ENCODE assay signal across 21 mouse cellular contexts in the genomic region with DNA sequence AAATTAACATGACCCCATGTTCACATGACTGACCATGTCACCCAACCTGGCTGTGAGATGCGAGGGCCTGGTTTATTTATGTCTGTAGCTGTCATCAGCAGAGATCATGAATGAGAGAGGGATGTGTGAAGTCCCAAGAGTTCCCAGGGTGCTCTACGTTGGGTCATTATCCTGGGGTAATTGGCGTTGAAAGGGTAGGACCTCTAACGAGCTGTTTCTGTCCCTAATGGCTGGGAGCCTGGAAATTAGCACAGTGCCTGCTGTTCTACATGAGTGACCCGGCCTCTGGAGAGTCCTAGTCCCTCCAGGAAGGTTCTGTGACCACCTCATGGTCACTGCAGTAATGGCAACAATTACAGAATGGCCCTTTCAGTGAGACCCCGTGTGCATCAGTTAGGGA. TPM values are rescaled to one million over a fixed set of nuclear protein-coding genes. Genes with fewer than 3 reads are reported as not detected.
A peak's percentile ranks its signal among the peaks of the same experiment; 100 is the strongest.
DNase-seq lines count a peak whose midpoint lies in the region; ATAC-seq lines count a peak whose summit lies in the region.
"Had no signal": no experiment of that assay in that cellular context is flagged by ENCODE, and none has a peak within 500 bp of the region (broad histone marks: within the 10 kb centered on the region; RNA-seq: fewer than 3 reads in every experiment).

No protein-coding gene starts in this region.

- H3K9me3 ChIP-seq in hindbrain, embryonic 11.5 days (ENCODE audit: control insufficient read depth, low read length), result no peaks in the 10 kb centered on the region
- no peaks in the 10 kb centered on the region for H3K9me3 ChIP-seq in hindbrain, embryonic 13.5 days
- H3K9me3 ChIP-seq in forebrain, embryonic 12.5 days, result no peaks in the 10 kb centered on the region
- H3K9me3 ChIP-seq: hindbrain, embryonic 10.5 days; limb, embryonic 15.5 days; liver, embryonic 15.5 days; neural tube, embryonic 12.5 days had no signal

- H3K27me3 ChIP-seq in hindbrain, embryonic 11.5 days (ENCODE audit: control insufficient read depth, insufficient read depth, low read length), result no peaks in the 10 kb centered on the region
- peaks cover 9% of the 10 kb centered on the region; the same call in 1 of the 2 replicates for H3K27me3 ChIP-seq in hindbrain, embryonic 13.5 days
- H3K27me3 ChIP-seq in forebrain, embryonic 12.5 days, result peaks cover 26% of the 10 kb centered on the region; the same call in 1 of the 2 replicates
- H3K27me3 ChIP-seq: liver, embryonic 15.5 days; neural tube, embryonic 12.5 days had no signal

- WGBS in hindbrain, embryonic 11.5 days, result 29% methylated on average over 6 of the region's 6 CpGs
- 28% methylated on average over 6 of the region's 6 CpGs for WGBS in hindbrain, embryonic 13.5 days
- WGBS in forebrain, embryonic 12.5 days, result 11% methylated on average over 6 of the region's 6 CpGs

- H3K4me2 ChIP-seq in hindbrain, embryonic 11.5 days (replicated peaks; ENCODE audit: low read depth, low read length), result no peak overlapping the region
- no peak overlapping the region for H3K4me2 ChIP-seq in hindbrain, embryonic 13.5 days
- no peak overlapping the region for H3K4me2 ChIP-seq in forebrain, embryonic 12.5 days
- H3K4me2 ChIP-seq: limb, embryonic 15.5 days; liver, embryonic 15.5 days; midbrain, embryonic 11.5 days; neural tube, embryonic 12.5 days had no signal

- H3K36me3 ChIP-seq in hindbrain, embryonic 11.5 days (ENCODE audit: control insufficient read depth, insufficient read depth, low read length), result no peaks in the 10 kb centered on the region
- H3K36me3 ChIP-seq in hindbrain, embryonic 13.5 days, result no peaks in the 10 kb centered on the region
- H3K36me3 ChIP-seq in forebrain, embryonic 12.5 days (replicated peaks), result no peaks in the 10 kb centered on the region
- H3K36me3 ChIP-seq: hindbrain, embryonic 10.5 days; limb, embryonic 15.5 days; liver, embryonic 15.5 days; neural tube, embryonic 12.5 days had no signal

- DNase-seq in hindbrain, embryonic 11.5 days (ENCODE audit: low spot score), result peak; percentile 5
- peak; percentile 15 for DNase-seq in embryo, embryonic 9.5 days (ENCODE audit: extremely low spot score)
- DNase-seq in mesoderm, embryonic 11.5 days (ENCODE audit: low read depth, low spot score), result peak; percentile 12
- DNase-seq in cerebellum, adult 9-10 months, result no peak
- DNase-seq in thymus, postnatal 14 days, result no peak
- DNase-seq in ovary, postnatal 10 days (ENCODE audit: low spot score), result no peak
- DNase-seq: adrenal gland, postnatal 14 days; cerebellum, adult 11-12 months; gastrocnemius, postnatal 25 days; kidney, adult 2 months; thymus, adult 2 months had no signal

- no peak for ATAC-seq in hindbrain, embryonic 11.5 days (ENCODE audit: low FRiP score)
- no peak for ATAC-seq in hindbrain, embryonic 13.5 days (ENCODE audit: low FRiP score)
- ATAC-seq in forebrain, embryonic 12.5 days (ENCODE audit: low FRiP score), result peak; percentile 33; the same call in 1 of the 2 replicates
- ATAC-seq: activated CD4-positive, CD25-positive, alpha-beta regulatory T cell, adult 4 months had no signal

- H3K4me1 ChIP-seq in hindbrain, embryonic 11.5 days (replicated peaks; ENCODE audit: control insufficient read depth, insufficient read depth, low read length), result no peaks in the 10 kb centered on the region
- H3K4me1 ChIP-seq in hindbrain, embryonic 13.5 days (replicated peaks), result no peaks in the 10 kb centered on the region
- 0 out of 2 replicates have a peak, but pooled peaks cover 5% of the 10 kb centered on the region for H3K4me1 ChIP-seq in forebrain, embryonic 12.5 days
- H3K4me1 ChIP-seq: limb, embryonic 15.5 days; liver, embryonic 15.5 days; neural tube, embryonic 12.5 days had no signal

- H3K9ac ChIP-seq in hindbrain, embryonic 11.5 days (ENCODE audit: low read depth, low read length), result no peak overlapping the region
- no peak overlapping the region for H3K9ac ChIP-seq in hindbrain, embryonic 13.5 days
- H3K9ac ChIP-seq in forebrain, embryonic 12.5 days, result no peak overlapping the region
- H3K9ac ChIP-seq: limb, embryonic 15.5 days; liver, embryonic 15.5 days; neural tube, embryonic 12.5 days had no signal

- no peak overlapping the region for H3K27ac ChIP-seq in hindbrain, embryonic 11.5 days (ENCODE audit: low read depth, low read length)
- H3K27ac ChIP-seq in hindbrain, embryonic 13.5 days, result no peak overlapping the region
- H3K27ac ChIP-seq in forebrain, embryonic 12.5 days, result no peak overlapping the region
- H3K27ac ChIP-seq: hindbrain, embryonic 10.5 days; limb, embryonic 15.5 days; liver, embryonic 15.5 days; macrophage; neural tube, embryonic 12.5 days had no signal

- H3K4me3 ChIP-seq in hindbrain, embryonic 11.5 days (ENCODE audit: low read depth, low read length), result no peak overlapping the region
- H3K4me3 ChIP-seq in hindbrain, embryonic 13.5 days, result no peak overlapping the region
- H3K4me3 ChIP-seq in forebrain, embryonic 12.5 days (replicated peaks), result no peak overlapping the region
- H3K4me3 ChIP-seq: erythroblast, embryonic 14.5 days; hindbrain, embryonic 10.5 days; limb, embryonic 15.5 days; liver, embryonic 15.5 days; neural tube, embryonic 12.5 days had no signal

RNA-seq across cellular contexts. Expression of a gene that starts 34.2 kb away (rescaled TPM):
- polyA plus RNA-seq in hindbrain, embryonic 11.5 days (2014; fragmentation: Nextera tagmentation; extraction: Ambion mirVana), result 4.7 and 6.6 TPM in 2 replicates
- polyA plus RNA-seq in hindbrain, embryonic 13.5 days (2015; fragmentation: Nextera tagmentation; extraction: Ambion mirVana), result 15.6 and 16.4 TPM in 2 replicates
- polyA plus RNA-seq in forebrain, embryonic 12.5 days (2016; fragmentation: Nextera tagmentation; extraction: Ambion mirVana), result 2.8 and 3.8 TPM in 2 replicates
- polyA plus RNA-seq: erythroblast, embryonic 14.5 days had no signal

RNA-seq across cellular contexts. Expression of a gene that starts 37.1 kb away (rescaled TPM):
- polyA plus RNA-seq in hindbrain, embryonic 11.5 days (2014; fragmentation: Nextera tagmentation; extraction: Ambion mirVana), result 45.1 and 56.9 TPM in 2 replicates
- 68.1 and 69.2 TPM in 2 replicates for polyA plus RNA-seq in hindbrain, embryonic 13.5 days (2015; fragmentation: Nextera tagmentation; extraction: Ambion mirVana)
- 70.4 and 72.5 TPM in 2 replicates for polyA plus RNA-seq in forebrain, embryonic 12.5 days (2016; fragmentation: Nextera tagmentation; extraction: Ambion mirVana)

Comparison
In these comparisons a context has a peak if more than half of its experiments do, and no peak if none do; other contexts are left out.
1. DNase-seq: peak in hindbrain, embryonic 11.5 days (single experiment), embryo, embryonic 9.5 days (single experiment) and mesoderm, embryonic 11.5 days (single experiment); none in cerebellum, adult 9-10 months (single experiment), thymus, postnatal 14 days (single experiment) and ovary, postnatal 10 days (single experiment).